Mouse (Mus musculus): ENCODE measurements around the gene Parn.

Gene Parn

GRCm38 (mm10) chr16:13550667-13551066 lies 117.3 kb downstream of the Parn start:
- DNase-seq (ENCODE audit: low spot score), result no peak

GRCm38 (mm10) chr16:13549976-13550375 lies 118.0 kb downstream of the Parn start:
- no peak for DNase-seq (ENCODE audit: low spot score)

- DNase-seq (ENCODE audit: low spot score), result no peak
Observed at GRCm38 (mm10) chr16:13541816-13542215, 126.2 kb downstream of the Parn start.

- no peak for DNase-seq (ENCODE audit: low spot score)
Observed at GRCm38 (mm10) chr16:13541121-13541747, 126.7 kb downstream of the Parn start.

- DNase-seq (ENCODE audit: low spot score), result no peak
Observed at GRCm38 (mm10) chr16:13538933-13539648, 128.9 kb downstream of the Parn start.

- no peak for DNase-seq (ENCODE audit: low spot score)
Observed at GRCm38 (mm10) chr16:13538213-13538932, 129.6 kb downstream of the Parn start.

- no peak for DNase-seq (ENCODE audit: low spot score)
Observed at GRCm38 (mm10) chr16:13536404-13536803, 131.6 kb downstream of the Parn start.

GRCm38 (mm10) chr16:13535856-13536255 lies 132.1 kb downstream of the Parn start:
- DNase-seq (ENCODE audit: low spot score), result no peak

GRCm38 (mm10) chr16:13532840-13533239 lies 135.1 kb downstream of the Parn start:
- DNase-seq (ENCODE audit: low spot score), result no peak

GRCm38 (mm10) chr16:13531279-13531678 lies 136.7 kb downstream of the Parn start:
- DNase-seq (ENCODE audit: low spot score), result no peak

- DNase-seq (ENCODE audit: low spot score), result no peak
Observed at GRCm38 (mm10) chr16:13521359-13521758, 146.6 kb downstream of the Parn start.

- DNase-seq (ENCODE audit: low spot score), result no peak
Observed at GRCm38 (mm10) chr16:13520301-13520700, 147.7 kb downstream of the Parn start.

GRCm38 (mm10) chr16:13516214-13516613 lies 151.8 kb downstream of the Parn start:
- no peak for DNase-seq (ENCODE audit: low spot score)

GRCm38 (mm10) chr16:13515524-13515923 lies 152.4 kb downstream of the Parn start:
- no peak for DNase-seq (ENCODE audit: low spot score)

GRCm38 (mm10) chr16:13505055-13505454 lies 162.9 kb downstream of the Parn start:
- no peak for DNase-seq (ENCODE audit: low spot score)

GRCm38 (mm10) chr16:13504476-13504875 lies 163.5 kb downstream of the Parn start:
- no peak for DNase-seq (ENCODE audit: low spot score)

GRCm38 (mm10) chr16:13498923-13499322 lies 169.0 kb downstream of the Parn start:
- DNase-seq (ENCODE audit: low spot score), result no peak

GRCm38 (mm10) chr16:13493981-13494380 lies 174.0 kb downstream of the Parn start:
- DNase-seq (ENCODE audit: low spot score), result peak; percentile 27

GRCm38 (mm10) chr16:13492996-13493395 lies 175.0 kb downstream of the Parn start:
- DNase-seq (ENCODE audit: low spot score), result no peak

GRCm38 (mm10) chr16:13491776-13492175 lies 176.2 kb downstream of the Parn start:
- no peak for DNase-seq (ENCODE audit: low spot score)
